In genomic region chr7:27673064-27673574, GRCm38 (mm10) we compare ENCODE assay signal across 8 mouse cellular contexts. TPM values are rescaled to one million over a fixed set of nuclear protein-coding genes. Genes with fewer than 3 reads are reported as not detected.
DNase-seq lines count a peak whose midpoint lies in the region; ATAC-seq and TF ChIP-seq lines count a peak whose summit lies in the region.

No protein-coding gene starts in this region.

- H3K9ac ChIP-seq in heart, embryonic 16.5 days (ENCODE audit: low read length): peak overlapping the region; percentile 82
- H3K9ac ChIP-seq in midbrain, embryonic 12.5 days (replicated peaks): peak overlapping the region; percentile 98

- DNase-seq in heart, adult 8-10 months (ENCODE audit: low spot score): no peak
- DNase-seq in hindbrain, embryonic 10.5 days (ENCODE audit: low spot score): no peak
- no peak for DNase-seq in adrenal gland, adult (ENCODE audit: inconsistent age in 2 of 2, low spot score in 1 of 2)
- DNase-seq in spleen, postnatal 14 days (ENCODE audit: low spot score in 2 of 2): no peak
- no peak for DNase-seq in spleen, postnatal 36 days (ENCODE audit: low spot score in 2 of 2)

- no peak overlapping the region for H3K27ac ChIP-seq in heart, embryonic 16.5 days (ENCODE audit: low read length)
- no peak overlapping the region for H3K27ac ChIP-seq in bone marrow macrophage, adult 2 months (ENCODE audit: insufficient read depth, low read depth, low read length)
- peak overlapping the region; percentile 95 for H3K27ac ChIP-seq in hindbrain, embryonic 10.5 days
- H3K27ac ChIP-seq in midbrain, embryonic 12.5 days (replicated peaks): no peak overlapping the region

- no peak for TF ChIP-seq CTCF in bone marrow macrophage, adult 2 months (IDR thresholded peaks at IDR 0.05; ENCODE audit: low read depth, low read length)

- H3K27me3 ChIP-seq in heart, embryonic 16.5 days (ENCODE audit: control insufficient read depth, insufficient read depth, low read length): no peaks in the 10 kb centered on the region
- H3K27me3 ChIP-seq in hindbrain, embryonic 10.5 days (ENCODE audit: insufficient read depth, poor library complexity, severe bottlenecking): no peaks in the 10 kb centered on the region
- no peaks in the 10 kb centered on the region for H3K27me3 ChIP-seq in midbrain, embryonic 12.5 days

- no peak for TF ChIP-seq POLR2A in bone marrow macrophage, adult 2 months (IDR thresholded peaks at IDR 0.05; ENCODE audit: borderline replicate concordance, low read depth, low read length)

- H3K4me2 ChIP-seq in heart, embryonic 16.5 days (ENCODE audit: low read depth, low read length): peak overlapping the region; percentile 99
- H3K4me2 ChIP-seq in midbrain, embryonic 12.5 days (replicated peaks): peak overlapping the region; percentile 100

- no peak for ATAC-seq in heart, embryonic 16.5 days (replicated peaks; ENCODE audit: extremely low read depth, insufficient read depth, low FRiP score)
- ATAC-seq in midbrain, embryonic 12.5 days (ENCODE audit: low FRiP score, low read depth): no peak

- no peaks in the 10 kb centered on the region for H3K9me3 ChIP-seq in heart, embryonic 16.5 days (replicated peaks; ENCODE audit: control insufficient read depth, low read length)
- peaks cover 3% of the 10 kb centered on the region; the same call in 1 of the 2 replicates for H3K9me3 ChIP-seq in hindbrain, embryonic 10.5 days
- H3K9me3 ChIP-seq in midbrain, embryonic 12.5 days: no peaks in the 10 kb centered on the region

- 55% methylated on average over 9 of the region's 9 CpGs for WGBS in heart, embryonic 16.5 days
- WGBS in hindbrain, embryonic 10.5 days: 56% methylated on average over 9 of the region's 9 CpGs
- WGBS in midbrain, embryonic 12.5 days: 65% methylated on average over 9 of the region's 9 CpGs

- H3K4me3 ChIP-seq in heart, embryonic 16.5 days (ENCODE audit: low read length): peak overlapping the region; percentile 88
- peak overlapping the region; percentile 61 for H3K4me3 ChIP-seq in bone marrow macrophage, adult 2 months (ENCODE audit: insufficient read depth, low read length)
- H3K4me3 ChIP-seq in hindbrain, embryonic 10.5 days: peak overlapping the region; percentile 97
- H3K4me3 ChIP-seq in midbrain, embryonic 12.5 days: peak overlapping the region; percentile 94

- peaks cover 6% of the 10 kb centered on the region for H3K4me1 ChIP-seq in heart, embryonic 16.5 days (ENCODE audit: control insufficient read depth, insufficient read depth, low read length)
- H3K4me1 ChIP-seq in bone marrow macrophage, adult 2 months (ENCODE audit: control insufficient read depth, insufficient read depth, low read length): peaks cover 10% of the 10 kb centered on the region
- H3K4me1 ChIP-seq in hindbrain, embryonic 10.5 days (replicated peaks): peaks cover 36% of the 10 kb centered on the region
- H3K4me1 ChIP-seq in midbrain, embryonic 12.5 days: peaks cover 33% of the 10 kb centered on the region

- H3K36me3 ChIP-seq in heart, embryonic 16.5 days (ENCODE audit: control insufficient read depth, insufficient read depth): peaks cover 4% of the 10 kb centered on the region; the same call in 1 of the 2 replicates
- H3K36me3 ChIP-seq in hindbrain, embryonic 10.5 days: peaks cover 39% of the 10 kb centered on the region
- peaks cover 21% of the 10 kb centered on the region for H3K36me3 ChIP-seq in midbrain, embryonic 12.5 days

RNA-seq across cellular contexts. Expression of gene Map3k10, which starts 1.3 kb away (rescaled TPM):
- polyA plus RNA-seq in heart, embryonic 16.5 days (2015; fragmentation: Nextera tagmentation; extraction: Ambion mirVana): 3.5 and 4.2 TPM in 2 replicates
- 10 to 100 TPM; 18.4 to 21.5 (median 20.8) TPM for total RNA-seq in heart, adult 8-10 months (2022)
- 12.2 and 12.6 TPM in 2 replicates for polyA plus RNA-seq in bone marrow macrophage, adult 2 months (2012; ENCODE audit: insufficient read depth, insufficient read length, missing spikeins)
- 8.3 and 10.6 TPM in 2 replicates for polyA plus RNA-seq in hindbrain, embryonic 10.5 days (2016; fragmentation: Nextera tagmentation; extraction: Ambion mirVana)
- 17.9 and 18.9 TPM in 2 replicates for polyA plus RNA-seq in midbrain, embryonic 12.5 days (2016; fragmentation: Nextera tagmentation; extraction: Ambion mirVana)

RNA-seq across cellular contexts. Expression of gene Zfp607b, which starts 16.0 kb away (rescaled TPM):
- polyA plus RNA-seq in heart, embryonic 16.5 days (2015; fragmentation: Nextera tagmentation; extraction: Ambion mirVana): 2.4 and 3.0 TPM in 2 replicates
- total RNA-seq in heart, adult 8-10 months (2022): 1 to 10 TPM in 1 of 4 experiments, under 1 TPM in 3; 0.56 to 1.9 (median 0.71) TPM
- 4.8 and 5.6 TPM in 2 replicates for polyA plus RNA-seq in bone marrow macrophage, adult 2 months (2012; ENCODE audit: insufficient read depth, insufficient read length, missing spikeins)
- 5.2 and 6.6 TPM in 2 replicates for polyA plus RNA-seq in hindbrain, embryonic 10.5 days (2016; fragmentation: Nextera tagmentation; extraction: Ambion mirVana)
- 9.3 and 9.9 TPM in 2 replicates for polyA plus RNA-seq in midbrain, embryonic 12.5 days (2016; fragmentation: Nextera tagmentation; extraction: Ambion mirVana)

RNA-seq across cellular contexts. Expression of gene Ttc9b, which starts 19.4 kb away (rescaled TPM):
- 0.07 TPM in 1 of 2 replicates, not detected in the other for polyA plus RNA-seq in heart, embryonic 16.5 days (2015; fragmentation: Nextera tagmentation; extraction: Ambion mirVana)
- total RNA-seq in heart, adult 8-10 months (2022): not detected
- not detected in 2 replicates for polyA plus RNA-seq in bone marrow macrophage, adult 2 months (2012; ENCODE audit: insufficient read depth, insufficient read length, missing spikeins)
- polyA plus RNA-seq in hindbrain, embryonic 10.5 days (2016; fragmentation: Nextera tagmentation; extraction: Ambion mirVana): 3.3 and 10.9 TPM in 2 replicates
- 18.1 and 19.4 TPM in 2 replicates for polyA plus RNA-seq in midbrain, embryonic 12.5 days (2016; fragmentation: Nextera tagmentation; extraction: Ambion mirVana)

RNA-seq across cellular contexts. Expression of gene Zfp60, which starts 58.1 kb away (rescaled TPM):
- 17.7 and 19.8 TPM in 2 replicates for polyA plus RNA-seq in heart, embryonic 16.5 days (2015; fragmentation: Nextera tagmentation; extraction: Ambion mirVana)
- total RNA-seq in heart, adult 8-10 months (2022): 1 to 10 TPM; 8.0 to 9.5 (median 8.8) TPM
- polyA plus RNA-seq in bone marrow macrophage, adult 2 months (2012; ENCODE audit: insufficient read depth, insufficient read length, missing spikeins): 8.3 and 8.9 TPM in 2 replicates
- polyA plus RNA-seq in hindbrain, embryonic 10.5 days (2016; fragmentation: Nextera tagmentation; extraction: Ambion mirVana): 55.2 and 62.2 TPM in 2 replicates
- polyA plus RNA-seq in midbrain, embryonic 12.5 days (2016; fragmentation: Nextera tagmentation; extraction: Ambion mirVana): 102 and 112 TPM in 2 replicates
